Mouse (Mus musculus) limb, embryonic 10.5 days (tissue): ENCODE measurements around the gene 1700003E16Rik. TPM values are rescaled to one million over a fixed set of nuclear protein-coding genes. Genes with fewer than 3 reads are reported as not detected.

Source experiments
- DNase-seq: peaks from one replicate; pipeline ENCODE4 v3.0.0-alpha.2; 2017; ENCODE audit warnings: low spot score
- H3K27ac ChIP-seq: fragments of 300-500 bp; sonication (generic); 2 replicates; pipeline ENCODE4 v1.5.1; 2016; ENCODE audit warnings: mild to moderate bottlenecking
- H3K27me3 ChIP-seq: fragments of 300-500 bp; sonication (generic); 2 replicates; pipeline ENCODE4 v1.6.1; 2016; ENCODE audit warnings: low read depth, mild to moderate bottlenecking; ENCODE audit not compliant: poor library complexity, severe bottlenecking
- H3K36me3 ChIP-seq: fragments of 300-500 bp; sonication (generic); 2 replicates; pipeline ENCODE4 v1.6.1; 2016; ENCODE audit warnings: mild to moderate bottlenecking, moderate library complexity
- H3K4me1 ChIP-seq: fragments of 300-500 bp; sonication (generic); 2 replicates; pipeline ENCODE4 v1.6.1; 2016
- H3K4me3 ChIP-seq: fragments of 300-500 bp; sonication (generic); 2 replicates; pipeline ENCODE4 v1.5.1; 2016; ENCODE audit warnings: mild to moderate bottlenecking, moderate library complexity
- H3K9me3 ChIP-seq: fragments of 300-500 bp; sonication (generic); replicated peaks from 2 replicates; pipeline ENCODE4 v1.6.1; 2016; ENCODE audit warnings: mild to moderate bottlenecking
- WGBS: fragments of 180-500 bp; shearing (Covaris S2); methylation state at CpG from one replicate; pipeline ENCODE4 v1.1.7; 2016; 5-methylcytosine and 5-hydroxymethylcytosine counted together
- polyA plus RNA-seq: library from polyadenylated mRNA; unstranded; fragments of >200 nt; fragmentation: Nextera tagmentation; extraction: Ambion mirVana; gene quantifications from 2 replicates; pipeline ENCODE4 v1.2.1, GENCODE M21; 2016

1700003E16Rik gene
- polyA plus RNA-seq, 1 experiment from 2014 or later: 1.6 TPM

DNA sequence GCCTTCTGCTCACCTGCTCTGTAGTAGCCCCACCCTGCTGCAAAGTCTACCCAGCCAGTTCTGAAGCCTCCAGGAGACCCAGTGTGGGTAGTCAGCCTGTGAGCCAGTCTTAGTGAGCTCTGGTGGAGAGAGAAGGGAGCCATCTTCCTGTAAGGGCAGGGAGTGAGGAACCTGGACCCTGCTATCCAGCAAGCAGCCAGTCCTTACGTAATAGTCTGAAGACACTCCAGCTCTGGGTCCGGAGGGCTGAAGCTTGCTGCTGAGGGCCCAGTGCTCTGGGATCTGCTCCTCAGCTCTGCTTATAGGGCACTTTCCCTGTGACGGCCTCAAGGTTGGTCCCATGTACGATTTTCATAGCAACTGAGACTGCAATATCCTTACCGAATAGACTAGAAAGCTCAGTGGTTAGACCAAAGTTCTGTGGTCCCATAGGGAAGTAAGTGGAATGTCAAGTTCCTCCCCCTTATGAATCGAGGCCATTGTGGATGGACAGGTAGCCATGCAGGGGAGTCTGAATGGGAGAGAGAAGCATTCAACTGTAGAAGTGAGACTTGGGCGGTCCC is 21.2 kb upstream of the 1700003E16Rik start, which contains the start of gene Rtkn:
Gene Rtkn (plus strand): TSS at position 513 of the 563 bp plus-strand sequence.
- no peaks in the 10 kb centered on the region for H3K27me3 ChIP-seq
- H3K9me3 ChIP-seq: no peaks in the 10 kb centered on the region
- DNase-seq: no peak
- H3K4me1 ChIP-seq: peaks cover 61% of the 10 kb centered on the region
- peak within 1 kb of the TSS; percentile 69 for H3K4me3 ChIP-seq
- H3K36me3 ChIP-seq: peaks cover 10% of the 10 kb centered on the region
- peak within 1 kb of the TSS; percentile 99 for H3K27ac ChIP-seq
- 59% methylated on average over 7 of the region's 7 CpGs for WGBS

DNA sequence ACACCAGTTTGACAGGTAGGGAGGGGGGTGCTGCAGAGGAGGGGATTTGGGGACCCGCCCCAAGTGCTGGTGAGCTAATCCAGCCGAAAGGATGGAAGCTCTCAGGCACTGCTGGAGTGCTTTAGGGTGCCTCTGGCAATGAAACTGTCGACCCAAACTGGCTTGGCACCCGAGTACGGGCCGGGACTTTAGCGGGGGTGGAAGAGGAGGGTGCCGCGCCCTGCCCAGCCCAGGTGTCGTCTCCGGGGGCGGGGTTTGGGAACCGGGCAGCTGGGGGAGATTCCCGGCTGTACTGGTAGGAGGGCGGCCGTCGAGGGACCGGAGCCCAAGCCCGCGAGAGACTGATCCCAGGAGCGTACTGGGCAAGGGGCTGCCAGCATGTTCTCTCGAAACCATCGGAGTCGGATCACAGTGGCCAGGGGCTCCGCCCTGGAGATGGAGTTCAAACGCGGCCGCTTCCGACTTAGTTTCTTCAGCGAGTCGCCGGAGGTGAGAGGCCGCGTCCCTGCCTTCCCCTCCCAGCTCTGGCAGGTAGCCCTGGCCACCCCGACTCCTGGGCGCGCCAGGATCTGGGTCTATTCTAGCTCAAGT is 20.5 kb upstream of the 1700003E16Rik start:
- DNase-seq: peak; percentile 64
- Histone ChIP-seq H3K27me3 (no peaks in the 10 kb centered on the region), H3K27ac (peak overlapping the region; percentile 99), H3K36me3 (peaks cover 12% of the 10 kb centered on the region), H3K4me1 (peaks cover 66% of the 10 kb centered on the region), H3K9me3 (no peaks in the 10 kb centered on the region), H3K4me3 (peak overlapping the region; percentile 69)
- 3% methylated on average over 37 of the region's 37 CpGs for WGBS

DNA sequence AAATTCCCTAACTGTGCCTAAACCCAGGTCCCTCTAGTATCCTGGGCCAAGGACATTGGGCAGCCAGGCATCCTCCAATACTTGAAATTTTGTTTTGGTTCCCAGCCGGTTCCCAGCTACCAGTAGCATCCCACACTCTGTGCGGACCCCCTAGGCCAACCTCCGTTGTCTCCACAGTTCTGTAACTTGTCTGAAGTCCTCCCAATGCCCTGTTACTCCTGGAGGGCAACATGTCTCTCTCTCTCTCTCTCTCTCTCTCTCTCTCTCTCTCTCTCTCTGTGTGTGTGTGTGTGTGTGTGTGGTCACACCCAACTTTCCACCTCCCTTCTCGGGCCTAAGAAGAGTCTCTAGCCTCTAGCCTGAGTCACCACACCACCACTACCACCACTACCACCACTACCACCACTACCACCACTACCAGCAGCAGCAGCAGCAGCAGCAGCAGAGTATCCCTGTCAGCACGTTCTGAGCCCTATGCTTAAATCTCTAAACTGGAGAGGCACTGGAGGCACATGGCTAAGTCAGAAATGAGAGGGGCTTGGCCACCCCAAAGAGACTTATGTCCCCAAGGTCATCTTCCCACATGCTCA is 19.8 kb upstream of the 1700003E16Rik start:
- H3K9me3 ChIP-seq: no peaks in the 10 kb centered on the region
- H3K4me1 ChIP-seq: peaks cover 73% of the 10 kb centered on the region
- peak overlapping the region; percentile 99 for H3K27ac ChIP-seq
- peaks cover 12% of the 10 kb centered on the region for H3K36me3 ChIP-seq
- DNase-seq: no peak
- no peaks in the 10 kb centered on the region for H3K27me3 ChIP-seq
- peak overlapping the region; percentile 69 for H3K4me3 ChIP-seq
- WGBS: 15% methylated on average over 5 of the region's 5 CpGs

DNA sequence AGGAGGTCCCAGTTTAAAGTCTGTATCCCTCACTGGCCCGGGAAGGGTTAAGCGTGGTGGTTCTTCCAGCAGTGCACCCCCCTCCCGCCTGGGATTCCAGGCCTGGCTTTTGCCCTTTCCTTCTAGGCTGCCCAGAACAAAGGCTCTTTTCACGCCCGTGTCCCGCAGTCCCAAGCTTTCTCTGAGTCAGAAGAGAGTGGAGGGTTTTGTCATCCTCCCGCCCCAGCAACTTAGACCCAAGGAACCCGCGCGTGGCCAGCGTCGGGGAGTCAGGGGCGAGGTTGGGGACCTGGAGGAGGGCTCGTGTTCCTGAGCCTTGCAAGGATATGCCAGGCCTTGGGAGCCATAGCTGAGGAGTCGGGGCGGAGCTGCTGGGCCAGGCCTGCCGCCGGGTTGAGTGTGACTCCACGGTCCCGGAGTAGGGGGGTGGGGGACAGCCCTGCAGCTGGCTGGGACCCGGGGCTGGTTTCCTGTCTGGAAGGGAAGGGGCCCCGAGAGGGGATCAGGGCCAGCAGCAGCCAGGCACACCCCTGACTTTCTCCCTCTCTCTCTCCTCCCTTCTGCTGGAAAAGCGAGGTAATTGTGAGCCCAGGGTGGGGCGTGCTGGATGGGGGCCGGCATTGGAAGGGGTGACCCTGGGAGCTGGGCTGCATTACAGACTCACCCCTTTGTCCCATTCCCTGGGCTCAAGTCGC is 19.2 kb upstream of the 1700003E16Rik start:
- peak overlapping the region; percentile 99 for H3K27ac ChIP-seq
- H3K27me3 ChIP-seq: 0 out of 2 replicates have a peak, but pooled peaks cover 5% of the 10 kb centered on the region
- peak; percentile 85 for DNase-seq
- peak overlapping the region; percentile 69 for H3K4me3 ChIP-seq
- H3K9me3 ChIP-seq: no peaks in the 10 kb centered on the region
- H3K4me1 ChIP-seq: peaks cover 79% of the 10 kb centered on the region
- H3K36me3 ChIP-seq: peaks cover 12% of the 10 kb centered on the region
- under 1% methylated on average over 26 of the region's 26 CpGs for WGBS

DNA sequence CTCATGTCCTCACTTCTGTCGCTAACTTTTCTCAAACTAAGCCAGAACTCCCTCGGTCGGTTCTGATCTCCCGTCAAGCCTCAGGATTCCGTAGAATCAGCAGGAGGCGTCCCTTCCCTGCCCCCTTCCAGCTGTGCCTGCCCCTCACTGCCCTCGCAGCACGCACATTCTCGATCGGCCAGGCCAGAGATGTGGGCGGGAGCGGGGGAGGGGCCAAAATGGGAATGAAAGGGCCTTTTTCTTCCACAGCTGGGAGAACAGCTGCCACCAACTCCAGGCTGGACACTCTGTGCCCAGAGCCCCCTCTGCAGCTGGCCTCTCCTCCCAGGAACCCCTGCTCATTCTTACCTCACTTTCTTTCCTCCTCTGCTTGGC is 18.6 kb upstream of the 1700003E16Rik start:
- Histone ChIP-seq H3K36me3 (peaks cover 12% of the 10 kb centered on the region), H3K9me3 (no peaks in the 10 kb centered on the region), H3K27ac (peak overlapping the region; percentile 99), H3K27me3 (0 out of 2 replicates have a peak, but pooled peaks cover 9% of the 10 kb centered on the region), H3K4me3 (peak overlapping the region; percentile 69), H3K4me1 (peaks cover 85% of the 10 kb centered on the region)
- under 1% methylated on average over 12 of the region's 12 CpGs for WGBS
- peak; percentile 96 for DNase-seq

DNA sequence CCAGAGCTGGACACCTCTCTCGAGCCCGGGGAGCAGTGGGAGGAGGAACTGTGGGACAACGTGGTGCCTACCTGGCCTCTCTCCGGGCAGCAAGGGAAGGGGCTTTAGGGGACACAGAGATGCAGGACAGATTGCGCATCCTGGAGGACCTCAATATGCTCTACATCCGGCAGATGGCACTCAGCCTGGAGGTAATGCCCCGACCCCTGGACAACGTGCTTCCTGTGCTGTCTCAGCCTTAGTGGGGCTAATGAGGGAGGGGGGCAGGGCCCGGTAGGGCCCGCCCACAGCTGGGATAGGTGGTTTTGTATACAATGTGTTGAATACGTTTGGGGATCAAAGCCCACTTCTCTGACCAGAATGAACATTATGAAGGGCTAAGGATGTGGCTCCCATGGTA is 18.1 kb upstream of the 1700003E16Rik start:
- 0 out of 2 replicates have a peak, but pooled peaks cover 9% of the 10 kb centered on the region for H3K27me3 ChIP-seq
- peak overlapping the region; percentile 99 for H3K27ac ChIP-seq
- peak overlapping the region; percentile 69 for H3K4me3 ChIP-seq
- peaks cover 12% of the 10 kb centered on the region for H3K36me3 ChIP-seq
- under 1% methylated on average over 11 of the region's 11 CpGs for WGBS
- DNase-seq: peak; percentile 76
- peaks cover 88% of the 10 kb centered on the region for H3K4me1 ChIP-seq
- no peaks in the 10 kb centered on the region for H3K9me3 ChIP-seq

DNA sequence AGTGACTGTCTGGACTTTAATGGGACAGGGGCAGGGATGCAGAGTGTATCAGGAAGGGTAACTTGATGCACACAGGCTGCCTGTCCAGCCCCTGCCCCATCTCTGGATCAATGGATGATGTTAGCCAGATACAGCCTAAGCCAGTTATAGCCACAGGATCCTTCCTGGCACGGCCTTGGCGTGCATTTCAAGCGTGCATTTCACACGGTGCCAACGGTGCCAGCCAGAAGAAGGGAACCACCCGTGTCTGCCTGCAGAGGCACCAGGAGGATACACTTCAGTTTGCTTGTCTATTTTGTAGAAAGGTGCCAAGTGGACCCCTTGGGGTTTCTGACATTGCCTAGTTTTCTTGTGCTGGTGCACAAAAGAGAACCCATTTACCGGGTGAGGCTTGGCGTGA is 16.2 kb upstream of the 1700003E16Rik start:
- WGBS: 93% methylated on average over 8 of the region's 8 CpGs
- Histone ChIP-seq H3K27me3 (0 out of 2 replicates have a peak, but pooled peaks cover 9% of the 10 kb centered on the region), H3K36me3 (peaks cover 12% of the 10 kb centered on the region), H3K4me1 (peaks cover 85% of the 10 kb centered on the region), H3K9me3 (no peaks in the 10 kb centered on the region), H3K27ac (0 out of 2 replicates have a peak overlapping the region, but pooled peaks have one; percentile 16), H3K4me3 (peak overlapping the region; percentile 11; the same call in 1 of the 2 replicates)
- DNase-seq: no peak

DNA sequence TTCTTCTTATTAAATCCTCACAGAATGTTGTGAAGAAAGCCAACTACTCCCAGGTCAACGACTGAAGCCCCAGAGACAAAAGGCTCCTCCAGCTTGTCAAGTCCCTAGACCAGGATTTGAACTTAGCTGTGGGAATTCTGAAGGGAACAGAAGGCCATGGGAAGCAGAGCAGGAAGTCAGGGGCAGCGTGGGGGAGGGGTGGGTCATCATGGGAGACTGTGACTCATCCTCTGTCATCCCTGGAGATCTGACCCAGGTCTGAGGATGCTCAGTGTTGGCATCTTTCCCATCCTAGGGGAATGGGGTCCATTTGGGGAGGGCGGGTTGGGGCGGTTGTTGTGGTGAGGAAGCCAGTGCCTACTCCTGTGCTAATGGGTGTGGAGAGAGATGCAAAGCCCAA is 14.6 kb upstream of the 1700003E16Rik start:
- DNase-seq: no peak
- WGBS: 27% methylated on average over 4 of the region's 4 CpGs
- Histone ChIP-seq H3K36me3 (peaks cover 21% of the 10 kb centered on the region), H3K4me1 (peaks cover 77% of the 10 kb centered on the region), H3K27me3 (0 out of 2 replicates have a peak, but pooled peaks cover 9% of the 10 kb centered on the region), H3K4me3 (peak overlapping the region; percentile 51), H3K27ac (peak overlapping the region; percentile 82), H3K9me3 (no peaks in the 10 kb centered on the region)

DNA sequence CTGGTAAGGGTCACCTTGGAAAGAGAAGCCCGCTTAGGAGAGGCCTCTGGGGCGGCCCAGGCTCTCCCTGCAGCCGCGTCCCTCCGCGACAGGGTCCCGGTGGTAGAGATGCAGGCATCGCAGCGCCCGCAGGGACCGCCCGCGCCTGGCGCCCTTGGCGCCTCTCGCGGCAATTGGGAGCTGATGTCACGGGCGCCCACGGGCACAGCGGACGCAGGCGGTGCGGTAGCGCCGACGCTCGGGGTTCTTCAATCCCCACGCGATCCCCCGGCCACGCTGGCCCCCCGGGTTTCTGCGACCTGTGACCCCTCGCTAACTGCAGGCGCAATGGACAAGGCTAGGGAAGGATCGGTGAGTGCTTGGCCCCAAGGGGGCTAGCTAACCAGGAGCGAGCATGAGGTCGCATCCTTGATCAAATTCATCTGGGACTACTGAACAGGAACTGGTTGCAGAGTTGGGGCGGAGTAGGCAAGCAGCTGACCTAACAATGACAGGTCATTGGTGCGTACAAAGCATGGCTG is 13.9 kb upstream of the 1700003E16Rik start:
- H3K27ac ChIP-seq: peak overlapping the region; percentile 82

DNA sequence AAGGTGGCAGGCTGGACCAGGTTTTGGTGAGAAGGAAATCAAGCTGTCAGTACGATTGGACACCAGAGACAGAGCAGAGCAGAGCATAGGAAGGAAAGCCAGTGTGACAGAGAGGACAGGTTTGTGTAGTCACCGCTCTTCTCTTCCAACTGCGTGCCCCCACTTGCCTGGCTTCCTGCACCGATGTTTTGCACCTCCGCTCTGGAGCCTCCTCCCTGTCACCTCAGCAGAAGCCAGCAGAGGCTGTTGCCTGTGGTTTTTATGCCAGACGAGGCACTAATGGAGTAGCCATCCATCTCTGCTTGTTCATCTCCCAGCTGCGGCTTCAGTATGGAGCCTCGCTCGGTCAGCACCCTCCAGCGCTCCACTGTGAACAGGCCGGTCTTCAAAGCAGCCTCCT is 13.3 kb upstream of the 1700003E16Rik start:
- Histone ChIP-seq H3K4me1 (peaks cover 77% of the 10 kb centered on the region), H3K4me3 (peak overlapping the region; percentile 51), H3K27me3 (0 out of 2 replicates have a peak, but pooled peaks cover 9% of the 10 kb centered on the region), H3K9me3 (no peaks in the 10 kb centered on the region), H3K27ac (0 out of 2 replicates have a peak overlapping the region, but pooled peaks have one; percentile 82), H3K36me3 (peaks cover 34% of the 10 kb centered on the region)
- no peak for DNase-seq
- 28% methylated on average over 11 of the region's 11 CpGs for WGBS

More for the DNA sequence above, 13.9 kb upstream of the 1700003E16Rik start:
- Histone ChIP-seq H3K4me3 (peak overlapping the region; percentile 51), H3K4me1 (peaks cover 80% of the 10 kb centered on the region), H3K36me3 (peaks cover 28% of the 10 kb centered on the region), H3K27me3 (0 out of 2 replicates have a peak, but pooled peaks cover 9% of the 10 kb centered on the region), H3K9me3 (no peaks in the 10 kb centered on the region)
- 2% methylated on average over 41 of the region's 41 CpGs for WGBS
- peak; percentile 62 for DNase-seq

DNA sequence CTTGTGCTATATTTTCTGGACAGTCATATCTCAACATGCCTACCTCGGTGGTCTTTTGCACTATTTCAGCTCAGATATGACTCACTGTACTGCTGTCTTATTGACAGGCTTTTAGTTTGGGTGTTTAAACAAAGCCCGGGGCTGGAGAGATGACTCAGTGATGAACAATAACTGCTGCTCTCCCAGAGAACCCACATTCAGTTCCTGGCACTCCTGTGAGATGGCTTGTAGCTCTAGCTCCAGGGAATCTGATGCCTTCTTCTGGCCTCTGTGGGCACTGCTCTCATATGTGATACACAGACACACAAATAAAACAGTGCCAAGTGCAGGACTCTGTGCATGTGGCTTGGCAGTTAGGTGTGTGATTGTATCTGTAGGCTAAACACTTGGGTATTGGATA is 11.0 kb upstream of the 1700003E16Rik start:
- Histone ChIP-seq H3K9me3 (no peaks in the 10 kb centered on the region), H3K27me3 (0 out of 2 replicates have a peak, but pooled peaks cover 9% of the 10 kb centered on the region), H3K4me1 (peaks cover 54% of the 10 kb centered on the region), H3K36me3 (peaks cover 46% of the 10 kb centered on the region), H3K4me3 (no peak overlapping the region), H3K27ac (no peak overlapping the region)
- WGBS: 85% methylated on average over 2 of the region's 2 CpGs
- DNase-seq: no peak

DNA sequence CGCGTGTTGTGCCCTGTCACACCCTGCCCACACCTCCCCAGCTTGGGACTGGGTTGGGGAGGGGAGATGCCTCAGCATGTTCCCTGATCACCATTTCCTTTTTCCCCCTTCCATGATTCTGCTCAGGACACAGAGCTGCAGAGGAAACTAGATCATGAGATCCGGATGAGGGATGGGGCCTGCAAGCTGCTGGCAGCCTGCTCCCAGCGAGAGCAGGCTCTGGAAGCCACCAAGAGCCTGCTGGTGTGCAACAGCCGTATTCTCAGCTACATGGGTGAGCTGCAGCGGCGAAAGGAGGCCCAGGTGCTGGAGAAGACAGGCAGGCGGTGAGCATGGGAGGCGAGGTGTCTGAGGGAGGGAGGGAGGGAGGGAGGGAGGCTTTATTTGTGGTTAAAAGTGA is 10.4 kb upstream of the 1700003E16Rik start:
- H3K9me3 ChIP-seq: no peaks in the 10 kb centered on the region
- H3K27ac ChIP-seq: peak overlapping the region; percentile 47
- H3K4me3 ChIP-seq: 0 out of 2 replicates have a peak overlapping the region, but pooled peaks have one; percentile 2
- 0 out of 2 replicates have a peak, but pooled peaks cover 9% of the 10 kb centered on the region for H3K27me3 ChIP-seq
- H3K4me1 ChIP-seq: peaks cover 56% of the 10 kb centered on the region
- WGBS: 66% methylated on average over 9 of the region's 9 CpGs
- DNase-seq: no peak
- peaks cover 51% of the 10 kb centered on the region for H3K36me3 ChIP-seq
